Mouse (Mus musculus): ENCODE data around the gene 4931428F04Rik.

- TF ChIP-seq FLI1 (IDR thresholded peaks at IDR 0.05; ENCODE audit: low read length) (no peak), GATA1 (IDR thresholded peaks at IDR 0.05; ENCODE audit: borderline replicate concordance, low read length) (no peak)
These were observed 8.9 kb upstream of the 4931428F04Rik start for GRCm38 (mm10) chr8:105298351-105299252.

Measured in megakaryocyte, embryonic 14.5 days (primary cell).